Mouse (Mus musculus) megakaryocyte, embryonic 14.5 days (primary cell): Measurements from ENCODE around the gene Col23a1. TPM values are rescaled to one million over a fixed set of nuclear protein-coding genes. Genes with fewer than 3 reads are reported as not detected.

Source experiments
- H3K27me3 ChIP-seq: replicated peaks from 2 replicates; pipeline ENCODE3; 2012; ENCODE audit warnings: inconsistent platforms
- H3K36me3 ChIP-seq: replicated peaks from 2 replicates; pipeline ENCODE3; 2012; ENCODE audit warnings: low read length, inconsistent platforms, mixed read lengths
- H3K4me1 ChIP-seq: 2 replicates; pipeline ENCODE4 v1.6.1; 2012; ENCODE audit warnings: inconsistent platforms
- H3K4me3 ChIP-seq: replicated peaks from 2 replicates; pipeline ENCODE3; 2012; ENCODE audit warnings: moderate library complexity, mild to moderate bottlenecking, inconsistent platforms
- H3K9me3 ChIP-seq: 2 replicates; pipeline ENCODE4 v1.6.1; 2012; ENCODE audit warnings: inconsistent platforms
- FLI1 ChIP-seq: IDR thresholded peaks from 2 replicates; pipeline ENCODE4 v1.6.1; 2012; ENCODE audit warnings: low read length, inconsistent platforms, mixed read lengths
- GATA1 ChIP-seq: IDR thresholded peaks from 3 replicates; pipeline ENCODE4 v1.6.1; 2012; ENCODE audit warnings: mixed read lengths, low read length, inconsistent platforms, borderline replicate concordance
- polyA plus RNA-seq: library from polyadenylated mRNA; stranded (reverse); fragments of >175 nt; gene quantifications from 2 replicates; pipeline ENCODE4 v1.2.3, GENCODE M21; 2012; ENCODE audit warnings: low replicate concordance; ENCODE audit not compliant: insufficient read depth

Gene Col23a1
- polyA plus RNA-seq, 1 experiment: 0.21 TPM

DNA sequence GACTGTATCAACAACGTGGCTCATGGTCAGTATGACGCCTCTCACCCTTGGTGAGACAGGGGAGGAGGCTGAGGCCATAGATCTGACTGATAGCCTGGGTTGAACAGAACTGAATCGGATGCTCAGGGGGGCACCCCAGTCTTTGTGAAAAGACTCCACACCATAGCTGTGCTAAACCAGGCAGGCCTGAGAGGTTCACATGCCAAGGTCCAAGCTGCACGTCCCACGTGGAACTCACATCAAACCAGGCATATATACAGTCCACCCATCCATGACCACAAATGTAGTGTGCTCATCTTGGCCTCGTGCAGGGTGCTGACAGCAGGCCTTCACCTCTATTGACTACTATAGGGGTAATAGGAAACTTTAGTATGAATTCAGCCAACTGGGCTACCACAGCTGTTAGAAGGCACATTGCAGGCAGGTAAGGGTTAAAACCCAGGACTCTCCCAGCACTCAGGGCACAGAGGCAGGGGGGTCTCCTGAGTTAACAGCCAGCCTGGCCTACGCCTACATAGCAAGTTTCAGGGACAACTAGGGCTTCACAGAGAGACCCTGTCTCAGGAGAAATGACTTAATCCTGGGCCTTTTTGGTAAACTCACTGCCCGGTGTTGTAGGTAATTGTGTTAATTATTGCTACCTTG, 296.0 kb downstream of the Col23a1 start:
- TF ChIP-seq GATA1: no peak
- TF ChIP-seq FLI1: no peak
- peaks cover 80% of the 10 kb centered on the region for H3K4me1 ChIP-seq
- peak overlapping the region; percentile 95 for H3K4me3 ChIP-seq
- H3K27me3 ChIP-seq: no peaks in the 10 kb centered on the region
- H3K9me3 ChIP-seq: no peaks in the 10 kb centered on the region
- peaks cover 48% of the 10 kb centered on the region for H3K36me3 ChIP-seq

DNA sequence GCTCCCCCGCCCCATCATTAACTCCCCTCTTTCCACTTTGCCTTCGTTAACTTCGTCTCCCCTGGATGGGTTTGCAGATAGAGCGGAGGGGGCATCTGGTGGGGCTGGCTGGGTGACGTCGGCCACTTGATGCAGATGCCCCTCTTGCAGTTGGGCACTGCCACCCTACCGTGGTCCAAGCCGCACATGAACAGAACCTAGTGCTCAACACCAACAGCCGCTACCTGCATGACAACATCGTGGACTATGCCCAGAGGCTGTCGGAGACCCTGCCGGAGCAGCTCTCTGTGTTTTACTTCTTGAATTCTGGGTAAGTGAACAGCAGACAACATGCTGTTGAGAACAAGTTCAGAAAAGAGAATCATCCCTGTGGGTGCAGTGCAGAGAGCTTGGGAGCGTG, 296.7 kb downstream of the Col23a1 start:
- peaks cover 80% of the 10 kb centered on the region for H3K4me1 ChIP-seq
- no peaks in the 10 kb centered on the region for H3K9me3 ChIP-seq
- peaks cover 54% of the 10 kb centered on the region for H3K36me3 ChIP-seq
- peak overlapping the region; percentile 28 for H3K4me3 ChIP-seq
- no peak for TF ChIP-seq FLI1
- TF ChIP-seq GATA1: no peak
- no peaks in the 10 kb centered on the region for H3K27me3 ChIP-seq

DNA sequence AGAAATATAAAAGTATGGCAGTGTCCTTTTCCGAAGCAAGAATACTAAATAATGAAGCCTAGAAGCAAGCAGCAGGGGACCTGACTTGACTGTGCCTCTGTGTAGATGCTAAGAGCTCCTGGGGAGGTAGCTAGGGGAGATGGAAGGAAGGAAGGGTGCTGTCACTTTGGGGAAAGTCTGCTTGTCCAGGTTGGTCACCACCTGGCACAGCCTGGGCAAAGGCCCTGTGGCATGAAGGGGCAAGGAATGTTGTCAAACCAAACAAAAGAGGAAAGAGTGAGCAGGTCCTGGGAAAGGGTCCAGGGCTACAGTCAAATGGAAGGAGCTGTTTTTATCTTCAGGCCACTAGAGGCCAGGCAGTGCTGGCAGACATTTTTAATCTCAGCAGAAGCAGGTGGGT, 297.3 kb downstream of the Col23a1 start:
- Histone ChIP-seq H3K27me3 (no peaks in the 10 kb centered on the region), H3K36me3 (peaks cover 61% of the 10 kb centered on the region), H3K4me3 (no peak overlapping the region), H3K4me1 (peaks cover 79% of the 10 kb centered on the region), H3K9me3 (no peaks in the 10 kb centered on the region)
- no peak for TF ChIP-seq FLI1
- TF ChIP-seq GATA1: no peak

DNA sequence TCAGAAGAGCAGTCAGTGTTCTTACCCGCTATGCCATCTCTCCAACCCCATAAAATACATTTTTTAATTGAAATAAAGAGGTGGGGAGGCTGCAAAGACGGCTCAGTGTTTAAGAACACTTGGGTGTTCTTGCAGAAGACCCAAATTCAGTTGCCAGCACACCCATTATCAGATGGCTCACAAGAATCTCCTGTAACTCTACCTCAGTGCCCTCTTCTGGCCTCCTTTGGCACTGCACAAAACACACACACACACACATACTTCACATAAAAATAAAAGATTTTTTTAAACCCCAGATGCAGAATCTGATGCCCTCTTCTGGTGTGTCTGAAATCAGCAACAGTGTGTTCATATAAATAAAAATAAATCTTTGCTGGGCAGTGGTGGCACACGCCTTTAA, 299.1 kb downstream of the Col23a1 start:
- peaks cover 79% of the 10 kb centered on the region for H3K36me3 ChIP-seq
- peaks cover 67% of the 10 kb centered on the region for H3K4me1 ChIP-seq
- TF ChIP-seq FLI1 (no peak), GATA1 (no peak)

DNA sequence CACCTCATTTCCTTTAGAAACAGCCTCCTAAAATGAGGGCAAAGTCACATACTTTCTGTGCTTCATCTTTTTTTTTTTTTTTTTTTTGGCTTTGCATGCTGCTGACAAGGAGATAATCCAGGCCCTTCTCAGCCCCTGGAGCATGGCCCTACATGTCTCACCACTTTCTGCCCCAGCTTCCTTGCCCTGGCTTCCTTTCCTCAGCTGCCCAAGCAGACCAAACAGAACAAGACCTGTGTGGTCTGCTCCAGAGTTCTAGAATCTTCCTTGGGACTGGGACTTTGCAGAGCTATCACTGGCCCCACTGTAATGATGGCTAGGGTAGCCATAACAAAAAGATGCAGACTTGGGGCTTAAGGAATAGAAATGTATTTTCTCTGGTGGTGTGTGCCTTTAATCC, 300.3 kb downstream of the Col23a1 start:
- Histone ChIP-seq H3K9me3 (no peaks in the 10 kb centered on the region), H3K36me3 (peaks cover 89% of the 10 kb centered on the region), H3K4me3 (no peak overlapping the region), H3K4me1 (peaks cover 65% of the 10 kb centered on the region), H3K27me3 (no peaks in the 10 kb centered on the region)
- TF ChIP-seq FLI1: no peak
- TF ChIP-seq GATA1: no peak

More for the DNA sequence above, 299.1 kb downstream of the Col23a1 start:
- Histone ChIP-seq H3K27me3 (no peaks in the 10 kb centered on the region), H3K4me3 (no peak overlapping the region), H3K9me3 (no peaks in the 10 kb centered on the region)

DNA sequence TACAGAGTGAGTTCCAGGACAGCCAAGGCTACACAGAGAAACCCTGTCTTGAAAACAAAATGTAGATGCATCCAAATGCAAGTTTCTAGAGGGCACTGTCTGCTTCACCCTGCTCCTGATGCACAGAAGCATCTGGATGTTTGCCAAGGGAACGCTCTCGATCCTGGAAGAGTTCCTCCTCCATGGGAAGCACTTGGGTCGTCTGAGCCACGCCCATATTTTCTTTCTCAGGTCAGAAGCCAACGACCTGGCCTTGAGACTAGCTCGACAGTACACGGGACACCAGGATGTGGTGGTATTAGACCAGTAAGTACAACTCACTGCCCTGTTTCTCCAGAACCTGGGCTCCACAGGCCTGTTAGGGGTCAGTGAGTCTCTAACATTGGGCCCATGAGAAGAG, 301.4 kb downstream of the Col23a1 start:
- H3K9me3 ChIP-seq: no peaks in the 10 kb centered on the region
- TF ChIP-seq GATA1: no peak
- no peak for TF ChIP-seq FLI1
- H3K36me3 ChIP-seq: peaks cover 94% of the 10 kb centered on the region
- no peaks in the 10 kb centered on the region for H3K27me3 ChIP-seq
- H3K4me1 ChIP-seq: peaks cover 58% of the 10 kb centered on the region
- no peak overlapping the region for H3K4me3 ChIP-seq

DNA sequence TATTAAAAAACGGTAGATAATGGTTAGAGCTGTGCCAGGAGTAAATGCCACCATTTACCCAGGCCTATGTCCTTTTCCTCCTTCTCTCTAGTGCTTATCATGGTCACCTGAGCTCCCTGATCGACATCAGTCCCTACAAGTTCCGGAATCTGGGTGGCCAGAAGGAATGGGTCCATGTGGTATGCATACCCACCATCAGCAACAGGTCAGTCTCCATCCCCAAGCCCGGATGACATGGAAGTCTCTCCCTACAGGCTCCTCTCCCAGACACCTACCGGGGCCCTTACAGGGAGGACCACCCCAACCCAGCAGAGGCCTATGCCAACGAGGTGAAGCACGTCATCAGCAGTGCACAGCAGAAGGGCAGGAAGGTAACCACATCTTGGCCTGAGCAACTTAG, 302.2 kb downstream of the Col23a1 start:
- Histone ChIP-seq H3K4me1 (peaks cover 57% of the 10 kb centered on the region), H3K4me3 (no peak overlapping the region), H3K27me3 (no peaks in the 10 kb centered on the region), H3K9me3 (no peaks in the 10 kb centered on the region), H3K36me3 (peaks cover 94% of the 10 kb centered on the region)
- TF ChIP-seq GATA1: no peak
- TF ChIP-seq FLI1: no peak

DNA sequence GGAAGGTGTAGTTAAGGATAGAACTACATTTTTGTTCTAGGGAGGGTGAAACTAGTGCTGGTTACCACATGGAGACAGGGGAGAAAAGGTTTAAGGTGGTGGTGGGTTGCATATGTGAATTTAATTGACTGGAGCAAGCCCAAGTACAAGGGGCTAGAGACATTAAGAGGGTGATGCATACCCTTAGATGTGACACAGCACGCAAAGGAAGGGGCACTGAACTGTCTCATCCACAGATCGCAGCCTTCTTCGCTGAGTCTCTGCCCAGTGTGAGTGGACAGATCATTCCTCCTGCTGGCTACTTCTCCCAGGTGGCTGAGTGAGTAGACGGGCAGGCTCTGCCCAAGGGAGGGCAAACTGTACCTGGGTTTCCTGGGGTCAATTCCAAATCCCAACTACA, 303.6 kb downstream of the Col23a1 start:
- Histone ChIP-seq H3K4me1 (peaks cover 56% of the 10 kb centered on the region), H3K9me3 (no peaks in the 10 kb centered on the region), H3K36me3 (peaks cover 94% of the 10 kb centered on the region), H3K27me3 (no peaks in the 10 kb centered on the region), H3K4me3 (no peak overlapping the region)
- TF ChIP-seq FLI1 (no peak), GATA1 (no peak)

DNA sequence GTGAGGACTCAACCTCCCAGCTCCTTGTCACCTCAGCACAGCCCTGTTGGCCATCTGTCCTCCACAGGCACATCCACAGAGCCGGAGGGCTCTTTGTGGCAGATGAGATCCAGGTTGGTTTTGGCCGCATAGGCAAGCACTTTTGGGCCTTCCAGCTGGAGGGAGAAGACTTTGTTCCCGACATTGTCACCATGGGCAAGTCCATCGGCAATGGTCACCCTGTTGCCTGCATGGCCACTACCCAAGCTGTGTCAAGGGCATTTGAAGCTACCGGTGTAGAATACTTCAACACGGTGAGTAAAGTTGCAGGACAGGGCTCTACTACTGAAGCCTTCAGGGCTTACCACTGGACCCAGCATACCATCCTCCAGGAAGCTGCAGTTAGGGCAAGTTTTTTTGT, 304.1 kb downstream of the Col23a1 start:
- Histone ChIP-seq H3K4me3 (no peak overlapping the region), H3K36me3 (peaks cover 95% of the 10 kb centered on the region), H3K9me3 (no peaks in the 10 kb centered on the region), H3K4me1 (peaks cover 57% of the 10 kb centered on the region), H3K27me3 (no peaks in the 10 kb centered on the region)
- TF ChIP-seq GATA1 (no peak), FLI1 (no peak)

DNA sequence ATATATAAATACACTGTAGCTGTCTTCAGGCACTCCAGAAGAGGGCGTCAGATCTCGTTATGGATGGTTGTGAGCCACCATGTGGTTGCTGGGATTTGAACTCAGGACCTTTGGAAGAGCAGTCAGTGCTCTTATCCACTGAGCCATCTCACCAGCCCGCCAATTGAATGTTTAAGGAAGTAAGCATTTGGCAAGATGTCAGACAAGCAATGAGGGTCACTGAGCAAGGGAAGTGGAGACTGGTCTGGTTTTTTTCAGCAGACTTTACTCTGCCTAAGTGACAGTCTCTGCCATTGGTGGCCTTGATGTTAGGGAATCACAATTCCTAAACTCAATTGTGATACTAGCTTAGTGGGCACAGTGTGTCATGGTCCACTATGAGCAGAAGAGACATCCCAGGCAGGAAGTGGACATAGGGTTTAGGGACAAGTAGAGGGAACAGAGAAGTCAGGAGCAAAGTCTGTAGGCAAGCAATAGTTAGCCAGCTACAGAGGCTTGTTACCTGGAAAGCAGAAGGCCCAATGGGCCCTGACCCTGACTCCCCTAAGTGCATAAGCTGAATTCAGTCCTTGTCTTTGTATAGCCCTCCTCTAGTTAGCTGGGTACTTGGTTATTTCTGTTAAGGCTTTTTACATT, 305.1 kb downstream of the Col23a1 start:
- Histone ChIP-seq H3K27me3 (no peaks in the 10 kb centered on the region), H3K4me1 (peaks cover 55% of the 10 kb centered on the region), H3K9me3 (no peaks in the 10 kb centered on the region), H3K36me3 (peaks cover 96% of the 10 kb centered on the region), H3K4me3 (no peak overlapping the region)
- no peak for TF ChIP-seq FLI1
- TF ChIP-seq GATA1: no peak

DNA sequence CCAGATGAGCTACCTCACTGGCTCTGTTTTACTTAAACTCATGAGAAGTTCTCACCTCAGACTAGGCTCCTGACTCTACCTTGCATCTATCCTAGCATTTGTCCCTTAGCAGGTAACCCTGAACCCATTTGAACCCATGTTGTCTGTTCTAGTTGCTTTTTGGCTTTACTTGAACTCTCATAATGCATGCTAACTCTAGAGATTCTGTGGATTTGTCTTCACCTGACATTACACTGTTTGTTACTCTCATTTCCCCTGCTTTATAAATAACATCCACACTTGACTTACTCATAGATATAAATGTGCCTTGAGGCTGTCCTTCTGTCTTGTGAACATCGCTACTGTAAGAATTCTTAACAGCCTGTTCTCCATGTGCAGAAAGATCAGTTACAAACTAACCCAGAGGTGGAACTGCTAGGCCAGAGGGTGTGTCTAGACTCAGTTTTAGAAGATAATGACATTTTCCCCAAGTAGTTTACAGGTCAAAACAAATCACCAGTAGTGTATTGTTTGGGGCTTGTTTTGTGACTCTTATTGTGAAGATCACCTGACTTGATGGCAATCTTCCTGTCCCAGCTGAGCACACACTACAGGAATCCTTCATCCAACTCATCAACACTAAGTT, 305.9 kb downstream of the Col23a1 start:
- Histone ChIP-seq H3K4me3 (no peak overlapping the region), H3K36me3 (peaks cover 98% of the 10 kb centered on the region), H3K4me1 (peaks cover 50% of the 10 kb centered on the region), H3K27me3 (no peaks in the 10 kb centered on the region), H3K9me3 (no peaks in the 10 kb centered on the region)
- TF ChIP-seq FLI1 (no peak), GATA1 (no peak)
